Mouse (Mus musculus) limb, embryonic 15.5 days (tissue): Measurements from ENCODE around the gene Gm17428. TPM values are rescaled to one million over a fixed set of nuclear protein-coding genes. Genes with fewer than 3 reads are reported as not detected.
"Not testable (repeated sequence)": the region's sequence is repeated elsewhere in the genome, so short reads cannot be mapped to it uniquely, and the experiment has no call there.

Experiments used
- ATAC-seq: fragments of 200-750 bp; cut with Nextera tagmentation; 2 replicates; pipeline ENCODE4 v1.8.0; 2017; ENCODE audit warnings: low read depth, moderate TSS enrichment; ENCODE audit not compliant: insufficient number of reproducible peaks, low FRiP score, low TSS enrichment
- H3K27ac ChIP-seq: fragments of 300-500 bp; sonication (generic); 2 replicates; pipeline ENCODE4 v1.5.1; 2015; ENCODE audit warnings: moderate library complexity, mild to moderate bottlenecking, inconsistent platforms
- H3K27me3 ChIP-seq: fragments of 300-500 bp; sonication (generic); 2 replicates; pipeline ENCODE4 v1.6.1; 2015; ENCODE audit warnings: inconsistent platforms
- H3K36me3 ChIP-seq: fragments of 300-500 bp; sonication (generic); 2 replicates; pipeline ENCODE4 v1.6.1; 2015; ENCODE audit warnings: inconsistent platforms
- H3K4me1 ChIP-seq: fragments of 300-500 bp; sonication (generic); 2 replicates; pipeline ENCODE4 v1.6.1; 2015; ENCODE audit warnings: inconsistent platforms
- H3K4me2 ChIP-seq: fragments of 300-500 bp; sonication (generic); 2 replicates; pipeline ENCODE4 v1.6.1; 2015; ENCODE audit warnings: mild to moderate bottlenecking, inconsistent platforms
- H3K4me3 ChIP-seq: fragments of 300-500 bp; sonication (generic); 2 replicates; pipeline ENCODE4 v1.5.1; 2015; ENCODE audit warnings: mild to moderate bottlenecking, inconsistent platforms
- H3K9ac ChIP-seq: fragments of 300-500 bp; sonication (generic); 2 replicates; pipeline ENCODE4 v1.6.1; 2015; ENCODE audit warnings: inconsistent platforms
- H3K9me3 ChIP-seq: fragments of 300-500 bp; sonication (generic); 2 replicates; pipeline ENCODE4 v1.6.1; 2016; ENCODE audit warnings: inconsistent platforms
- WGBS: fragments of 180-500 bp; shearing (Covaris S2); methylation state at CpG from one replicate; pipeline ENCODE4 v1.1.7; 2015; 5-methylcytosine and 5-hydroxymethylcytosine counted together
- polyA plus RNA-seq: library from polyadenylated mRNA; unstranded; fragments of >200 nt; fragmentation: Nextera tagmentation; extraction: Ambion mirVana; gene quantifications from 2 replicates; pipeline ENCODE4 v1.2.1, GENCODE M21; 2015

The Gm17428 gene
- polyA plus RNA-seq, 1 experiment from 2014 or later: not detected

DNA sequence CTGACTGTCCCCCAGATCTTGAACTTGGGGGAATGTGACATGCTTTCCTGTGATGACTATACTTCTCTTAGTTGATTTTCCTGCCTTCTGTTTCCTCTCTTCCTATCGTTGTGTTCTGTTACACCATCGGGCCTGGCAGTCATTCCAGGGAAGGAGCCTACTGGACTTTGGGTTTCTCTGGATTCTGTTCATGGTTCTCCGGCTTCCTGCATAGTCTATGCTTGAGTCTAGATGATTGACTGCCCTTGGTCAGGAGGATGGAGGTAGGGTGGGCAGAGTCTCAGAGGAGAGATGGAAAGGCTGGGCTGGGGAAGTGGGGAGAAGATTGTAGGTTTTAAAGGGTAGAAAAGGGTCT is 36.6 kb upstream of the Gm17428 start:
- peaks cover 21% of the 10 kb centered on the region for H3K4me1 ChIP-seq
- no peaks in the 10 kb centered on the region for H3K27me3 ChIP-seq
- H3K4me3 ChIP-seq: no peak overlapping the region
- no peak overlapping the region for H3K9ac ChIP-seq
- no peaks in the 10 kb centered on the region for H3K36me3 ChIP-seq
- H3K27ac ChIP-seq: no peak overlapping the region
- no peaks in the 10 kb centered on the region for H3K9me3 ChIP-seq
- WGBS: 78% methylated on average over 3 of the region's 3 CpGs
- H3K4me2 ChIP-seq: no peak overlapping the region
- ATAC-seq: no peak

DNA sequence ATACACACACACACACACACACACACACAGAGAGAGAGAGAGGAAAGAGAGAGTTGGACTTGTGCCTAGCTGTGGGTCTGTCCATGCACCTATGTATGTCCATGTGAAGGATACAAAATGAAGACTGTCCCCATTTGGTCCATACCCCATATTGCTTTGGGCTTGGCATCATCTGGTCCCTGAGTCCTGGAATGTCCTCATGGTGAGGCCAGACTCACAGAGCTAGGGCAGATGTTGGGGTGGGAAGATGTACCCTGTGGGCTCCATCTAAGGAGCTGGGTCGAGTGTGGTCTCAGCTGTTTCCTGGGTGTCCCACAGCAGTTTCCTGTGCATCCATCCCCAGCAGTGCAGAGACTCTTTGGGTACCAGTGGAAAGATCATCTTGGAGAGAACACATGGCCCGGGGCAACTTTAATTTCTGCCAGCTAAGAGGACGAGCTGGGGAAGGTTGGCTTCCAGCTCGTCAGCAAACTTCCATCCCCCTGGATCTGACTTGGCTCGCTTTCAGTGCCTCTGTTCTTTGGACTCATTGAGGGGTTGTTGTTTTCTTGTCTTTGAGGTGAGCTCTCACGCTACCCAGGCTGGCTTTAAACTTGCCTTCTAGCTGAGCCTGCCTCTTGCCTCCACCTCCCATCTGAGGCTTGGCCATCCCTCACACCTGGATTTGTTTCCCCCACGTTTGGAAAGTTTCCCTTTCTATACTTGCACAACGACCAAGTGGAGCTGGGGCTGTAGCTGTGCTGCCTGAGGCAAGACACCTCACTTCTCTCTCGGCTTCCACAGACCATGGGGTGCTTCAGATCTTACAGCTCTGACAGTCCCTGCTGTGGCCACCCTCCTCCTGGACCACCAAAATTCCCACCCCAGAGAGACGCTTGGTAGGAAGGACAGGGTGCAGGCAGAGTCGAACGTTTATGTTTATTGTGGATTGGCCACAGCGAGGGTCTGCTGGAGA is 35.4 kb upstream of the Gm17428 start:
- H3K4me1 ChIP-seq: peaks cover 11% of the 10 kb centered on the region; the same call in 1 of the 2 replicates
- no peak overlapping the region for H3K4me3 ChIP-seq
- no peaks in the 10 kb centered on the region for H3K9me3 ChIP-seq
- H3K9ac ChIP-seq: no peak overlapping the region
- H3K4me2 ChIP-seq: no peak overlapping the region
- 48% methylated on average over 13 of the region's 13 CpGs for WGBS
- no peak overlapping the region for H3K27ac ChIP-seq
- no peak for ATAC-seq
- H3K27me3 ChIP-seq: no peaks in the 10 kb centered on the region
- H3K36me3 ChIP-seq: no peaks in the 10 kb centered on the region

DNA sequence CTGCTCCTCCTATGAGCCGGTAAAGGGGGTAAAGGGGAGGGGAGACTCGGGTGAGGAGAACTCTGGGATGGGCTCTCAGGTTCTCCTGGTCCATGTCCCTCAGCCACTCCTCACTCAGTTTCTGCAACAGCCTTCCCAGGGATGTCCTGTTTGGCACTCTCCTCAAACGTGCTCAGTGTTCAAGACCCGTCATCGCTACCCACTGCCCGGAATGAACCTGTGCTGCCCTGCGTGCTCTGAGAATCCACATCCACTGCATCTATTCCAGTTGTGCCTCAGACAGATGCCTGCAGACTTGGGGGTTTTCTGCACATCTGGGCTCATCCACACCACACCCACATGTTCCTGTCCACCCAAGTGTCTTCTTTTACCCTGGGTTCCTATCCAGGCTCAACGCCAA is 34.3 kb upstream of the Gm17428 start:
- Histone ChIP-seq H3K36me3 (no peaks in the 10 kb centered on the region), H3K9me3 (no peaks in the 10 kb centered on the region), H3K27ac (no peak overlapping the region), H3K4me3 (no peak overlapping the region), H3K4me1 (peaks cover 3% of the 10 kb centered on the region; the same call in 1 of the 2 replicates), H3K27me3 (no peaks in the 10 kb centered on the region), H3K9ac (no peak overlapping the region), H3K4me2 (no peak overlapping the region)
- no peak for ATAC-seq
- WGBS: 89% methylated on average over 8 of the region's 8 CpGs

DNA sequence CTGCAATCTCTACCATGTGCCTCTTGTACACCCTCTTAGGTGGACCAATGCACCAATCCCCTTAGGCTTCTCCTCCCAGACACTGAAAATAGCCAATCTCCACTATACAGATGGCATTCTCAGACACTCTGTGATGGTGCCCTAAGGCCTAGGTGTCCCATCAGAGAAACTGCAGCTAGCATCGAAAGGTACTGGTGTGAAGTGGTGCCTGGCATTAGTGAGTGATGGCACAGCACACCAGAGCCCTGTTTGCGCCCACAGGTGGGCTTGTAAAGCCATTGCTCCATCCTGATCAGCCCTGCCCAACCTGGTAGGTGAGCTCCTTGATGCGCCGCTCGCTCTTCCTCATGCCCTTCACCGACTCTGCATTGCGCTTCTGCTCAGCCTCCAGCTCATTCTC is 32.8 kb upstream of the Gm17428 start:
- no peak overlapping the region for H3K27ac ChIP-seq
- no peaks in the 10 kb centered on the region for H3K4me1 ChIP-seq
- no peaks in the 10 kb centered on the region for H3K9me3 ChIP-seq
- no peak for ATAC-seq
- WGBS: 91% methylated on average over 7 of the region's 7 CpGs
- H3K4me3 ChIP-seq: no peak overlapping the region
- H3K9ac ChIP-seq: no peak overlapping the region
- no peaks in the 10 kb centered on the region for H3K36me3 ChIP-seq
- no peaks in the 10 kb centered on the region for H3K27me3 ChIP-seq
- H3K4me2 ChIP-seq: no peak overlapping the region

DNA sequence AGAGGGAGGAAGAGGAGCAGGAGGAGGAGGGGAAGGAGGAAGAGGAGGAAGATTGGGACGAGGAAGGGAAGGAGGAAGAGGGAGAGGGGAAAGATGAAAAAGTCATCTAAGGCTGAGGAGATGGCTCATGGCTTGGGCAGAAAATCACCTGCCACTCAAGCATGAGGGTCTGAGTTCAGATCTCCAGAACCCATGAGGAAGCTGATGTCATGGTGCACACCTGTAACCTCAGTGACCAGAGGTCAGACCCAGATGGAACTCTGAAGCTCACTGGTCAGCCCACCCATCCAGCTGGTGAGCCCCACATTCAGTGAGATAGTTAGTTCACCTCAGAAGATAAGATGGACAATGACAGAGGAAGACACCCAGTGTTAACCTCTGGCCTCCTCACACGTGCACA is 31.8 kb upstream of the Gm17428 start:
- no peak overlapping the region for H3K27ac ChIP-seq
- no peak overlapping the region for H3K9ac ChIP-seq
- no peaks in the 10 kb centered on the region for H3K4me1 ChIP-seq
- H3K4me2 ChIP-seq: no peak overlapping the region
- H3K9me3 ChIP-seq: no peaks in the 10 kb centered on the region
- no peaks in the 10 kb centered on the region for H3K27me3 ChIP-seq
- ATAC-seq: no peak
- no peak overlapping the region for H3K4me3 ChIP-seq
- 71% methylated on average over 2 of the region's 2 CpGs for WGBS
- no peaks in the 10 kb centered on the region for H3K36me3 ChIP-seq

DNA sequence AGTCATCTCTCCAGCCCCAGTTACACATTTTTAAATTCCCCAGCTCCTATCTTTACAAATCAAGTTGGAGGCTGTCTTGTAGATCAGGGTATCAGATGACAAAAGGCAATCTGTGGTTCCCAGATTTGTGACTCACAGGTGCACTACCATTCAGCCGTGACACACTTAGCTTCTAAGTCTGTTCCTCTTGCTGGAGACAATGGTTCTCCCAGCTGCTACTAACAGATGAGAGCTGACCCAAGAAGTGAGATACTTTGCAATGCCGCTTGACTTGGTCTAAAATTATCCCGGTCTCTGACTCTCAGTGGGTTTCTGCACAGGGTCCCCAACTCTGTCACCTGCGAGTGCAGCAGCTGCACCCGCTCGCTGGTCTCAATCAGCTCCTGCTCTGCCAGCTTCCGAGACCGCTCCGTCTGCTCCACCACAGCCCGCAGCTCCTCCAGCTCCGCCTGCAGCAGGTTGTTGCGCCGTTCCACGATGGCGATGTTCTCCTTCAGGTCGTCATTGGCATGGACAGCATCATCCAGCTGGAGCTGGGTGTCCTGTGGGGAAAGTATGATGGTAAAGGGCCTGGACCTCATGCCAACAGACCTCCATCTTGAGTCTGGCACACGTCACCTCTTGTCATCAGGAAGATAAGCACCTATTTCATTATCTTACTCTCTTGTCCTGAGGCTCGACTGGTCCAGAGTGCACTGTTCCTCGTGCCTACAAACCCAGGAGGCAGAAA is 30.6 kb upstream of the Gm17428 start:
- no peak overlapping the region for H3K9ac ChIP-seq
- H3K4me3 ChIP-seq: no peak overlapping the region
- H3K4me2 ChIP-seq: no peak overlapping the region
- no peak overlapping the region for H3K27ac ChIP-seq
- 73% methylated on average over 19 of the region's 19 CpGs for WGBS
- H3K9me3 ChIP-seq: no peaks in the 10 kb centered on the region
- H3K27me3 ChIP-seq: no peaks in the 10 kb centered on the region
- no peak for ATAC-seq
- H3K36me3 ChIP-seq: no peaks in the 10 kb centered on the region
- H3K4me1 ChIP-seq: no peaks in the 10 kb centered on the region

DNA sequence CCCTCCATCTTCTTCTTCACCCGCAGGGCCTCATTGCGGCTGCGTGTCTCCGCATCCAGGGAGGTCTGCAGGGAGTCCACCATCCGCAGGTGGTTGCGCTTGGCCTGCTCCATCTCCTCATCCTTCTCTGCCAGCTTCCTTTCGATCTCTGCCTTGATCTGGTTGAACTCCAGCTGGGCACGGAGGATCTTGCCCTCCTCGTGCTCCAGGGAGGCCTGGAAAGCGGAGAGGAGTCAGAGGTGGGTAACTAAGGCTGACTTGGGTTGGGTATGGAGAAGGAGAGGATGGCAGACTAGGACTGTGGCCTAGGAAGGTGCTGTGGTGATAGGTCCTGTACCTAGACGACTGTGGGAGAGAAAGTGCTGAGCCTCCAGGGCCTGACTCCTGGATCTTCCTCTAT is 29.7 kb upstream of the Gm17428 start:
- WGBS: 87% methylated on average over 11 of the region's 11 CpGs
- not testable (repeated sequence) for H3K4me1 ChIP-seq, H3K9ac ChIP-seq, H3K4me2 ChIP-seq, H3K36me3 ChIP-seq, H3K27ac ChIP-seq, ATAC-seq, H3K4me3 ChIP-seq, H3K9me3 ChIP-seq, H3K27me3 ChIP-seq

DNA sequence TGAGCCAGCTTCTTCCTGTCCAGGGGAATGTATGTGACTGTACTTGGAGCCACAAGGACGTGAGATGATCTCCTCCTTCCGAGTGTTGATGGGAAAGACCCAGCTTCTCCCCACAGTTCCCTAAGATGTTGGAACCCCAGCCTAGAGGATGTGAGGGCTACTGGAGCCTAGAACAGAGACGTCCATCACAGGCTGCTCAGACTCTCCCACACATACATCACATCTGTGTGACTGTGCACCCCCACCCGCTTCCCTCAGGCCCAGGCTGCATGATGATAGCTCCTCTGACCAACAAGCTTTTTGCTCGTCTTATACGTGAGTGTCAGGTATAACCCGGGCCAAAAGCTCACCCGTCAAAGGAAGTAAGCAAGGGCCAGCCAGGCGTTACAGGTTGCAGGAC is 28.0 kb upstream of the Gm17428 start:
- H3K4me2 ChIP-seq: no peak overlapping the region
- no peak overlapping the region for H3K9ac ChIP-seq
- H3K4me3 ChIP-seq: no peak overlapping the region
- H3K27me3 ChIP-seq: no peaks in the 10 kb centered on the region
- no peak for ATAC-seq
- no peaks in the 10 kb centered on the region for H3K36me3 ChIP-seq
- 86% methylated on average over 9 of the region's 9 CpGs for WGBS
- H3K9me3 ChIP-seq: no peaks in the 10 kb centered on the region
- no peaks in the 10 kb centered on the region for H3K4me1 ChIP-seq
- no peak overlapping the region for H3K27ac ChIP-seq

DNA sequence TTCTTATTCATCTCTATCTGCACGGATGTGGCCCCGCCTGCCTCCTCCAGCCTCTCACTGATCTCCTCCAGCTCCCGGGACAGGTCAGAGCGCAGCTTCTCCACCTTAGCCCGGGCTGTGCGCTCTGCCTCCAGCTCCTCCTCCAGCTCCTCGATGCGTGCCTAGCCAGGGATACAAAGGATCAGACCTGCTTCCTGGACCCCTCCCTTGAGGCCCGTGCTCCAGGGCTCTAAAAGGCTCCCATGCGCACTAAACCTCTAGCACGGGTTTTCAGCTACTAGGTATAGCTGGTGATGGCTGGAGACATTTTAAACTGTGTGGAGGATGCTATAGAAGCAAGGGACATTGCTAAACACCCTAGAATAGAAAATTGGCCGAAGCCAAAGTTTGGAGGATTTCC is 26.2 kb upstream of the Gm17428 start:
- 54% methylated on average over 12 of the region's 12 CpGs for WGBS
- no peak for ATAC-seq

DNA sequence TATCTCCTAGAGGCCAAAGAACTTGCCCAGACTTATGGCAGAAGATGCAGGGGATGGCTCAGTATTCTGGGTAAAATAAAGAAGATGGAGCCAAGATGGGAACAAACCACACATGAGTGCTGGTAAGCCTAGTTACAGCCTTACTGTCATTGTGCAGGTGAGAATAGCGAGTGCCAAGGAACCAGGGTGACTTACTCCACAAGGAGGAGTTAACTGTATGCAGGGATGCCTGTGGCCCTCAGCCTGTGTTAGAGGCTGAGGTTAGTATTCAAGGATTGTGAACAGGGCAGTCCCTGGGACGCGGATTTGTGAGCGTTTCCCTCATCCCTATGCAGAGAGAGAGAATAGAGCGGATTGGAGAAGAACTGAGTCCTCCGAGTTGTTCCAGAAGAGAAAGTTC is 25.1 kb upstream of the Gm17428 start:
- no peak overlapping the region for H3K4me2 ChIP-seq
- no peak for ATAC-seq
- no peak overlapping the region for H3K27ac ChIP-seq
- no peaks in the 10 kb centered on the region for H3K36me3 ChIP-seq
- H3K4me3 ChIP-seq: no peak overlapping the region
- H3K4me1 ChIP-seq: no peaks in the 10 kb centered on the region
- H3K9ac ChIP-seq: no peak overlapping the region
- WGBS: 87% methylated on average over 6 of the region's 6 CpGs
- H3K9me3 ChIP-seq: no peaks in the 10 kb centered on the region
- H3K27me3 ChIP-seq: no peaks in the 10 kb centered on the region

More for the DNA sequence above, 26.2 kb upstream of the Gm17428 start:
- no peaks in the 10 kb centered on the region for H3K9me3 ChIP-seq
- H3K9ac ChIP-seq: no peak overlapping the region
- no peak overlapping the region for H3K4me3 ChIP-seq
- H3K36me3 ChIP-seq: no peaks in the 10 kb centered on the region
- no peak overlapping the region for H3K4me2 ChIP-seq
- no peak overlapping the region for H3K27ac ChIP-seq
- no peaks in the 10 kb centered on the region for H3K4me1 ChIP-seq
- no peaks in the 10 kb centered on the region for H3K27me3 ChIP-seq

DNA sequence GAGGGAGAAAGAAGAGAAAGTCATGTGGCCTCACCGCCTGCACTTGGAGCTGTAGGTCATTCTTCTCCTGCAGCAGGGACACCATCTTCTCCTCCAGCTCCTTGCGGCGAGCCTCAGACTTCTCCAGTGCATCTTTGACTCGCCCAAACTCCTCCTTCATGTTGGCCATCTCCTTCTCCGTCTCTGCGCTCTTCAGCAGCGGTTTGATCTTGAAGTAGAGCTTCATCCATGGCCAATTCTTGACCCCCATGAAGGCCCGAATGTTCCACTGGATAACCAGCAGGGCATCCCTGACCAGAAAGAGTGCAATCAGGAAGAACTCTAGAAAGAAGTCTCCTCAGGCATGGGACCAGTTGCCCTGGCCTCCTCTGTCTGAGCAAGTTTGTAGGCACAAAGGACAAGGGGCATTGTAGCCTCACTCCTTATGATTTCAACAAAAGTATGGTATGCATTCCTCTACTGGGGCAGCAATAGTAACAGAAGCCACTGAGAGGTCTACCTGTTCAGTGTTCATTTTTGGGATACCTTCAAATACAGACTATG is 23.0 kb upstream of the Gm17428 start:
- Histone ChIP-seq H3K36me3 (no peaks in the 10 kb centered on the region), H3K9ac (no peak overlapping the region), H3K4me2 (no peak overlapping the region), H3K4me1 (no peaks in the 10 kb centered on the region), H3K27me3 (no peaks in the 10 kb centered on the region), H3K9me3 (no peaks in the 10 kb centered on the region), H3K27ac (no peak overlapping the region), H3K4me3 (no peak overlapping the region)
- 92% methylated on average over 8 of the region's 8 CpGs for WGBS
- ATAC-seq: no peak

DNA sequence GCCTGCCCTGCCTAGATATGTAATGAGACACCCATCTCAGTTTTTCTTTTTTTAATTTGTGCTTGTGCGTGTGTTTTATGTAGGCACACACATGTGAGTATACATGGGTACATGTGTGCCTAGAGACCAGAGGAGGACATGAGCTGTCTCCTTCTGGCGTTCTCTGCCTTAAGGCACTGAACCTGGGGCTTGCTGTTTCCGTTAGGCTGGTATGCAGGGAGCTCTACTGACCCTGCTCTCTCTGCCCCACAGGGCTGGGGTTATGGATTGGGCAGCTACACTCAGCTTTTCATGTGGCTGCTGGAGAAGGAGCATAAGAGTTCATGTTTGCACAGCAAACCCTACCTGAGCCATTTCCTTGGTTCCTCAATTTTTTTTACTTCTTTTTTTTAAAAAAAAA is 22.3 kb upstream of the Gm17428 start:
- H3K4me3 ChIP-seq: no peak overlapping the region
- H3K9ac ChIP-seq: no peak overlapping the region
- no peaks in the 10 kb centered on the region for H3K27me3 ChIP-seq
- no peaks in the 10 kb centered on the region for H3K9me3 ChIP-seq
- H3K4me2 ChIP-seq: no peak overlapping the region
- H3K27ac ChIP-seq: no peak overlapping the region
- no peaks in the 10 kb centered on the region for H3K4me1 ChIP-seq
- no peak for ATAC-seq
- H3K36me3 ChIP-seq: no peaks in the 10 kb centered on the region
- 62% methylated on average over 3 of the region's 3 CpGs for WGBS
